Mouse (Mus musculus) cortical plate, adult 2 months (tissue): ENCODE data around the gene Aif1l.

ENCODE experiments used
- CTCF ChIP-seq: fragments of 200-500 bp; IDR thresholded peaks from 2 replicates; pipeline ENCODE4 v1.5.1; 2011; ENCODE audit warnings: mild to moderate bottlenecking, control low read depth, low read length; ENCODE audit not compliant: insufficient read depth; ENCODE audit errors: extremely low read depth
- POLR2A ChIP-seq: fragments of 200-500 bp; IDR thresholded peaks from 2 replicates; pipeline ENCODE4 v1.6.1; 2011; ENCODE audit warnings: mild to moderate bottlenecking, low read length, control low read depth; ENCODE audit not compliant: insufficient read depth; ENCODE audit errors: extremely low read depth

- no peak for TF ChIP-seq POLR2A
- no peak for TF ChIP-seq CTCF
These were observed 41.0 kb downstream of the Aif1l start for GRCm38 (mm10) chr2:31990961-31991360.
